Mouse (Mus musculus) adrenal gland (tissue): ENCODE results near the gene Aldh2.

Experiments
- intact Hi-C: fragments of 180-260 bp; cut with DNase I; formaldehyde crosslinking; loops from one replicate; pipeline ENCODE4 v1.15.1; 2025

Gene Aldh2

GRCm38 (mm10) chr5:121597332-121597731 is 3.7 kb upstream of the Aldh2 start:
- intact Hi-C loops = no loop called here

- intact Hi-C loops = no loop called here
These were observed 2.6 kb upstream of the Aldh2 start for GRCm38 (mm10) chr5:121596226-121596625.

- intact Hi-C loops = no loop called here
These were observed 2.1 kb upstream of the Aldh2 start for GRCm38 (mm10) chr5:121595758-121596157.

GRCm38 (mm10) chr5:121594714-121595313 is 1.2 kb upstream of the Aldh2 start:
- intact Hi-C loops = no loop called here

- intact Hi-C loops = no loop called here
These were observed 712 bp downstream of the Aldh2 start for GRCm38 (mm10) chr5:121592816-121593407.

GRCm38 (mm10) chr5:121592064-121592815 is 1.4 kb downstream of the Aldh2 start:
- intact Hi-C loops = no loop called here

GRCm38 (mm10) chr5:121591417-121592063 is 2.1 kb downstream of the Aldh2 start:
- intact Hi-C loops = no loop called here

GRCm38 (mm10) chr5:121589928-121590327 is 3.7 kb downstream of the Aldh2 start:
- intact Hi-C loops = no loop called here

GRCm38 (mm10) chr5:121586400-121587039 is 7.1 kb downstream of the Aldh2 start:
- intact Hi-C loops = no loop called here

- intact Hi-C loops = no loop called here
These were observed 7.9 kb downstream of the Aldh2 start for GRCm38 (mm10) chr5:121585699-121586098.

- intact Hi-C loops = no loop called here
These were observed 8.6 kb downstream of the Aldh2 start for GRCm38 (mm10) chr5:121585005-121585404.

- intact Hi-C loops = no loop called here
These were observed 9.7 kb downstream of the Aldh2 start for GRCm38 (mm10) chr5:121583765-121584501.

- intact Hi-C loops = no loop called here
These were observed 11.7 kb downstream of the Aldh2 start for GRCm38 (mm10) chr5:121581945-121582344.

GRCm38 (mm10) chr5:121576927-121577488 is 16.6 kb downstream of the Aldh2 start:
- intact Hi-C loops = no loop called here

GRCm38 (mm10) chr5:121575867-121576266 is 17.8 kb downstream of the Aldh2 start:
- intact Hi-C loops = no loop called here

- intact Hi-C loops = no loop called here
These were observed 19.5 kb downstream of the Aldh2 start for GRCm38 (mm10) chr5:121574145-121574544.

- intact Hi-C loops = no loop called here
These were observed 22.8 kb downstream of the Aldh2 start for GRCm38 (mm10) chr5:121570787-121571186.

GRCm38 (mm10) chr5:121569881-121570420 is 23.7 kb downstream of the Aldh2 start:
- intact Hi-C loops = no loop called here

GRCm38 (mm10) chr5:121566035-121566681 is 27.5 kb downstream of the Aldh2 start:
- intact Hi-C loops = no loop called here

GRCm38 (mm10) chr5:121564468-121564895 is 29.1 kb downstream of the Aldh2 start:
- intact Hi-C loops = loop anchor here (1.0 kb wide), 1 partner anchor 38 kb away; no protein-coding TSS in a partner anchor
